Mouse (Mus musculus) stomach, embryonic 15.5 days (tissue): ENCODE results near the gene Klrg2. TPM values are rescaled to one million over a fixed set of nuclear protein-coding genes. Genes with fewer than 3 reads are reported as not detected.

ENCODE experiments used
- polyA plus RNA-seq: library from polyadenylated mRNA; unstranded; fragments of >200 nt; fragmentation: Nextera tagmentation; extraction: Ambion mirVana; gene quantifications from 2 replicates; pipeline ENCODE4 v1.2.1, GENCODE M21; 2015

Gene Klrg2
- polyA plus RNA-seq, 1 experiment from 2014 or later, result 1.2 TPM

Other genes with a start within 250 kb of the Klrg2 start
- 12.1 and 12.7 TPM in 2 replicates for gene Ubn2, start 203.3 kb downstream of the Klrg2 start, polyA plus RNA-seq
- 145 and 156 TPM in 2 replicates for gene Fmc1, start 103.7 kb downstream of the Klrg2 start, polyA plus RNA-seq
- gene Luc7l2, start 85.9 kb downstream of the Klrg2 start, polyA plus RNA-seq, result 37.9 and 41.1 TPM in 2 replicates
- 3.2 and 3.4 TPM in 2 replicates for gene Clec2l, start 25.8 kb upstream of the Klrg2 start, polyA plus RNA-seq
- 3.4 and 3.5 TPM in 2 replicates for gene Tbxas1, start 238.2 kb upstream of the Klrg2 start, polyA plus RNA-seq
- gene Hipk2, start 238.9 kb upstream of the Klrg2 start, polyA plus RNA-seq, result 23.8 and 25.6 TPM in 2 replicates